Mouse (Mus musculus) limb, embryonic 12.5 days (tissue): ENCODE measurements around the gene Cd244a. TPM values are rescaled to one million over a fixed set of nuclear protein-coding genes. Genes with fewer than 3 reads are reported as not detected.

Source experiments
- ATAC-seq: fragments of 200-750 bp; cut with Nextera tagmentation; 2 replicates; pipeline ENCODE4 v1.8.0; 2017; ENCODE audit warnings: low read depth, moderate TSS enrichment; ENCODE audit not compliant: insufficient number of reproducible peaks, insufficient read depth, low FRiP score, low TSS enrichment
- H3K27ac ChIP-seq: fragments of 300-500 bp; sonication (generic); 2 replicates; pipeline ENCODE4 v1.5.1; 2016; ENCODE audit warnings: mild to moderate bottlenecking, moderate library complexity
- H3K27me3 ChIP-seq: fragments of 300-500 bp; sonication (generic); 2 replicates; pipeline ENCODE4 v1.6.1; 2016; ENCODE audit warnings: mild to moderate bottlenecking, moderate library complexity
- H3K36me3 ChIP-seq: fragments of 300-500 bp; sonication (generic); 2 replicates; pipeline ENCODE4 v1.6.1; 2016; ENCODE audit warnings: mild to moderate bottlenecking, moderate library complexity
- H3K4me1 ChIP-seq: fragments of 300-500 bp; sonication (generic); replicated peaks from 2 replicates; pipeline ENCODE4 v1.6.1; 2016
- H3K4me2 ChIP-seq: fragments of 300-500 bp; sonication (generic); 2 replicates; pipeline ENCODE4 v1.6.1; 2016; ENCODE audit warnings: mild to moderate bottlenecking, moderate library complexity
- H3K4me3 ChIP-seq: fragments of 300-500 bp; sonication (generic); replicated peaks from 2 replicates; pipeline ENCODE4 v1.5.1; 2016; ENCODE audit warnings: mild to moderate bottlenecking
- H3K9ac ChIP-seq: fragments of 300-500 bp; sonication (generic); replicated peaks from 2 replicates; pipeline ENCODE4 v1.6.1; 2016; ENCODE audit warnings: mild to moderate bottlenecking, moderate library complexity
- H3K9me3 ChIP-seq: fragments of 300-500 bp; sonication (generic); 2 replicates; pipeline ENCODE4 v1.6.1; 2016; ENCODE audit warnings: mild to moderate bottlenecking, moderate library complexity
- WGBS: fragments of 180-500 bp; shearing (Covaris S2); methylation state at CpG from one replicate; pipeline ENCODE4 v1.1.7; 2016; 5-methylcytosine and 5-hydroxymethylcytosine counted together
- polyA plus RNA-seq: library from polyadenylated mRNA; unstranded; fragments of >200 nt; fragmentation: Nextera tagmentation; extraction: Ambion mirVana; gene quantifications from 2 replicates; pipeline ENCODE4 v1.2.1, GENCODE M21; 2016

Gene Cd244a
- 0.10 TPM in 2 replicates for polyA plus RNA-seq

DNA sequence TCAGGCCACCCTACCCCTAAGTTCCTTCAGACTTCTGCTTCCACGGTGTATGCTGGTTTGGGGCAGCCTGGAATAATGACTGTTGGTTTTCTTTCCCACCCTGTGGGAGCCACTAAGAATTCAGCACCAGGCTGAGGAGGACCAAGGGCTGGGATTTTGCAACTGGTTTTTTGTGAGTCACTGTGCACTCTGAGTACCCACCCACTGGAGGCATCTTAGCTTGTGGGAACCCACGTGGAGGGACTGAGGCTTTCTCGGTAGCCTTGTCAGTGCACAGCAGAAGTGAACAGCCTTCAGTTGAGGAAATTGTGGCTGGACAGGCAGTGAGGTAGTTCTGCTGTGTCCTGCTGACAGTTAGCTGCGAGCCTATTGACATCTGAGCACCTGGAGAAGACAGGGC is at the start of gene Cd244a:
Gene Cd244a, plus strand, starts transcription at position 296 of the 400 bp plus-strand sequence.
- H3K9me3 ChIP-seq, result no peaks in the 10 kb centered on the region
- WGBS, result 85% methylated on average over 4 of the region's 4 CpGs
- no peaks in the 10 kb centered on the region for H3K4me1 ChIP-seq

DNA sequence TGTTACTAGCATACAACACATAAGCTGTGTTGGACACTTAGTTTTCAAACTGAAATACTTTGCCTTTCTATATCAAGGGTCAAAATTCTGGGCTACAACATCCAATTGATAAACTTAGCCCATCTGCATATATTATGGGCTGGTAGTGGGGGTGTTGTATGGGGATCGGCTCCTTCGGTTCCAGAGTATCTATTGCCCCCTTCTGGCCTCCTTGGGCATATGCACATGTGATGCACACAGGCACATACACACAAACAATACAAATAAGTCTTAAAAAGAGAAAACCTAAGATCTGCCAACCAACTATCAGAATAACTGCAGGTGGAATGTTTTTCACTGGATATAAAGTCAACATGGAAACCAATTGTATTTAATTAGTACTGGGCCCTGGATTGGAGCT is 45.8 kb upstream of the Cd244a start:
- H3K4me3 ChIP-seq, result no peak overlapping the region
- H3K9ac ChIP-seq, result no peak overlapping the region
- ATAC-seq, result no peak
- no peaks in the 10 kb centered on the region for H3K27me3 ChIP-seq
- no peak overlapping the region for H3K27ac ChIP-seq
- H3K36me3 ChIP-seq, result no peaks in the 10 kb centered on the region
- no peaks in the 10 kb centered on the region; the same call in 1 of the 2 replicates for H3K9me3 ChIP-seq
- WGBS, result 94% methylated on average over 2 of the region's 2 CpGs
- H3K4me1 ChIP-seq, result no peaks in the 10 kb centered on the region
- H3K4me2 ChIP-seq, result no peak overlapping the region

More for the DNA sequence above, at the start of gene Cd244a:
- ATAC-seq, result no peak
- no peak within 1 kb of the TSS for H3K9ac ChIP-seq
- H3K4me2 ChIP-seq, result no peak within 1 kb of the TSS
- H3K27ac ChIP-seq, result no peak within 1 kb of the TSS
- H3K27me3 ChIP-seq, result no peaks in the 10 kb centered on the region
- no peak within 1 kb of the TSS for H3K4me3 ChIP-seq
- H3K36me3 ChIP-seq, result no peaks in the 10 kb centered on the region

DNA sequence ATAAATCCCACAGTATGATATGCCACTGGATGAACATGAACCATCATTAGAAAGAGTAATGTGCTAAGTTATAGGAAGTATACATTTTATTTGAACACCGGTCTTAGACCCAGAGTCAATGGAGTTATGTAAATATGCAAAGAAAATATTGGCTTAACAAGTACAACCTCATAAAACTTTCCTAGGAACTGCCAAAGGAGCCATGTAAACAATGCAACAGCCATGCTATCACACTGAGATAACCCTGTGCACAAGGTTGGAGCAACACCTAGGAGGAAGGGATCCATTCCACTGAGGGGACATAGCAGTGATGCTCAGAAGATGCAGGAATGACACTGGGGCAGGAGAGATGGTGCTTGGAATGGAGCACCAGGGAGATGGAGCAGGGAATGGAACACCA is 45.2 kb upstream of the Cd244a start:
- Histone ChIP-seq H3K9ac (no peak overlapping the region), H3K27me3 (no peaks in the 10 kb centered on the region), H3K4me3 (no peak overlapping the region), H3K4me1 (no peaks in the 10 kb centered on the region), H3K9me3 (no peaks in the 10 kb centered on the region; the same call in 1 of the 2 replicates), H3K36me3 (no peaks in the 10 kb centered on the region), H3K27ac (no peak overlapping the region), H3K4me2 (no peak overlapping the region)
- WGBS, result 89% methylated on average over 1 of the region's 1 CpGs
- no peak for ATAC-seq

DNA sequence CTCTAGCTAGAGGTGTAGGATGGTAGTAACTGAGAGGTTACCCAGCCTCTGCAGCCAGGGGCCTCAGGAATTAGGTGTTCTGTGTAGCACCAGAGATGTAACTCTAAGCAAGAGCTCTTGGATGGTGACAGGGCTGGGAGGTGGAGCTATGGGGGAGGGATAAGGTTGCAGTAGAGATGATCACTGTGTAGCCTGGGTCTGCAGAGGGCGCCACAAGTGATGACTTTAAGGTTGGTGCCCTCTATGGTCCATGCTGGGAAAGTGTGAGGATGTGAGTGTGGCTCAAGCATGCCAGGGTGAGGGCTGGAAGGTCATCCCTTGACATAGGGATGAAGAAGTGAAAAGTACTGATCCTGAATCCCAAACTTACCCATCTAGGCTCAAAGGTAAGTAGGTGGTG is 44.0 kb upstream of the Cd244a start:
- 14% methylated on average over 1 of the region's 1 CpGs for WGBS
- no peak for ATAC-seq
- H3K36me3 ChIP-seq, result no peaks in the 10 kb centered on the region

DNA sequence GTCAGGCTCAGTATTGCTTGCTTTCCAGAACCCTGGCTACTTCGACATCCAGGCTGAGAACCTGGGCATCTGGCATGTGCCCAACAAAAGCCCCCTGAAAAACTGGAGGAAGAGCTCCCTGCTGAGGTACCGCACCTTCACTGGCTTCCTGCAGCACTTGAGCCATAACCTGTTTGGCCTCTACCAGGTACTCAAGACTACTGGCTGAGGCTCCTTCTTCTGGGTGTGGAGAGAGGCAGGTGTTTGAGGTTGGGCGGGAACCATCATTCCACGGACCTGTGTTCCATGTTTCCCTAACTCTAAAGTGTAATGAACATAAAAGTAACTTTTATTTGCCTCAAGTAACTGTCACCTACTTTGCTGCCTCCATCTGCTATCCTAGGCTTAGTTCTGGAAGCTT is 43.4 kb upstream of the Cd244a start:
- H3K9me3 ChIP-seq, result no peaks in the 10 kb centered on the region; the same call in 1 of the 2 replicates
- 85% methylated on average over 4 of the region's 4 CpGs for WGBS
- H3K36me3 ChIP-seq, result no peaks in the 10 kb centered on the region
- H3K4me2 ChIP-seq, result no peak overlapping the region
- no peaks in the 10 kb centered on the region for H3K27me3 ChIP-seq
- no peak for ATAC-seq
- H3K27ac ChIP-seq, result no peak overlapping the region
- H3K4me1 ChIP-seq, result no peaks in the 10 kb centered on the region
- no peak overlapping the region for H3K4me3 ChIP-seq
- no peak overlapping the region for H3K9ac ChIP-seq

More for the DNA sequence above, 44.0 kb upstream of the Cd244a start:
- no peak overlapping the region for H3K9ac ChIP-seq
- no peak overlapping the region for H3K27ac ChIP-seq
- H3K4me2 ChIP-seq, result no peak overlapping the region
- no peaks in the 10 kb centered on the region for H3K27me3 ChIP-seq
- no peak overlapping the region for H3K4me3 ChIP-seq
- no peaks in the 10 kb centered on the region; the same call in 1 of the 2 replicates for H3K9me3 ChIP-seq
- H3K4me1 ChIP-seq, result no peaks in the 10 kb centered on the region

DNA sequence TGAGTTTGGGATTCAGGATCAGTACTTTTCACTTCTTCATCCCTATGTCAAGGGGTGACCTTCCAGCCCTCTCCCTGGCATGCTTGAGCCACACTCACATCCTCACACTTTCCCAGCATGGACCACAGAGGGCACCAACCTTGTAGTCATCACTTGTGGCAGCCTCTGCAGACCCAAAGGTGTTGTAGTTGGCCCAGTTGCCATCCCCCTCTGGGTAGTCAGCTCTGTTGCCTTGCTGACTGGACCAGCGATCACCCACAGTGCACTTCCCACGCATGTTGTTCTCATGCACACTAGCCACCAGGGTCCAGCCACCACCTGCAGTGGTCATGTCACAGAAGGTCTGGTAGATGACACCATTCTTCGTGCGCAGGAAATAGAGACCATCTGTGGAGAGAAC is 27.6 kb upstream of the Cd244a start:
- Histone ChIP-seq H3K4me2 (no peak overlapping the region), H3K4me3 (no peak overlapping the region), H3K9ac (no peak overlapping the region), H3K9me3 (no peaks in the 10 kb centered on the region), H3K27me3 (no peaks in the 10 kb centered on the region), H3K27ac (no peak overlapping the region), H3K4me1 (no peaks in the 10 kb centered on the region), H3K36me3 (no peaks in the 10 kb centered on the region)
- ATAC-seq, result no peak
- WGBS, result 89% methylated on average over 4 of the region's 4 CpGs

DNA sequence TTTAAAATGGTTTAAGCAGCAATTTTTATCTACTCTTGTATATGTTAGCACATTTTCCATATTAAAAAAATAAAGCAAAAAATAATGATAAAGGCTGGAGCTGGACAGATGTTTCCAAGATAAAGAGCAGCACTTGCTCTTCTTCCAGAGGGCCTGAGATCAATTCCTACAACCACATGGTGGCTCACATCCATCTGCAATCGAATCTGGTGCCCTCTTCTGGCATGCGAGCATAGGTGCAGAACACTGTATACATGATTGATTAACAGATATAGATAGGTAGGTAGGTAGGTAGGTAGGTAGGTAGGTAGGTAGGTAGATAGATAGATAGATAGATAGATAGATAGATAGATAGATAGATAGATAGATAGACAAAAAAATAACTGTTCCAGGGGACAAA is 26.2 kb upstream of the Cd244a start:
- ATAC-seq, result no peak
- no peaks in the 10 kb centered on the region for H3K4me1 ChIP-seq
- no peak overlapping the region for H3K27ac ChIP-seq
- H3K4me2 ChIP-seq, result no peak overlapping the region
- H3K36me3 ChIP-seq, result no peaks in the 10 kb centered on the region
- no peak overlapping the region for H3K9ac ChIP-seq
- no peaks in the 10 kb centered on the region for H3K27me3 ChIP-seq
- H3K9me3 ChIP-seq, result no peaks in the 10 kb centered on the region
- WGBS, result 67% methylated on average over 2 of the region's 2 CpGs
- no peak overlapping the region for H3K4me3 ChIP-seq

DNA sequence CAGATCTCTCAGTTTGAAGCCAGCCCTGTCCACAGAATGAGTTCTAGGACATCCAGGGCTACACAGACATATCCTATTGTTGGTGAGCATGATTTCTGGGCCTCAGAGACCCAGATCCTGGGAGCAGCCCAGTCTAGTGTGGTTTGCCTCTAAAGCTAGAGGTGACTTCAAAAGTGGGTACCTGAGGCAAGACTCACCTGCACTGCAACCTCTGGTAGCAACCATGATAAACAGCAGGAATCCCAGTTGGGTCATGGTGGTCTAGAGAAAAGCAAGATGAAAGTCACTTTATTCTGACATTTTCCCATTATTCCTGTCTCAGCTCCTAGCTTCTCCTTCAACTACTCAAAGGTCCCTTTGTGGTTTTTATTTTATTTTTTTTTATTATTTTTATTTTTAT is 24.4 kb upstream of the Cd244a start:
- no peaks in the 10 kb centered on the region for H3K36me3 ChIP-seq
- ATAC-seq, result no peak

DNA sequence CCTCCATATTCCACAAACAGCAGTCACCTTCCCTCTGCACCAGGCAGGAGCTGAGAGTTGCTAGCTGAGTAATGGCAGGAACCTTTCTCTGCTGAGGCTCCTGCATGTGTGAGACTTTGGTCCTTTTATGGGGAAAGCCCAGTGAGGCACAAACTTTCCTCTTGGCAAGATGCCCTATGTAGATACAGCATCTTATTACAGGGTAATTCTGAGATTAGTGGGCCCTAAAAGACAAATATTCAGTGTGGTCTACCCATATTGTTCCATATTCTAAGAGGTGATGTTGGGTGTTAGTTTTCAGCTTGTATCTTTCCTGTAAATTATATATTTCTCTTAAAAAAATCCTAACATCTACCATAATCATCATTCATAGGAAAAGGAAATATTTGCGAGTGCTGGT is 23.8 kb upstream of the Cd244a start, which contains the start of gene Itln1:
Gene Itln1, minus strand, starts transcription at position 101 of the 400 bp plus-strand sequence.
- no peak within 1 kb of the TSS for H3K4me3 ChIP-seq
- H3K4me2 ChIP-seq, result no peak within 1 kb of the TSS
- WGBS, result 90% methylated on average over 1 of the region's 1 CpGs
- H3K4me1 ChIP-seq, result no peaks in the 10 kb centered on the region
- 0 out of 2 replicates have a peak, but pooled peaks cover 16% of the 10 kb centered on the region for H3K9me3 ChIP-seq
- no peaks in the 10 kb centered on the region for H3K36me3 ChIP-seq
- no peak for ATAC-seq
- no peaks in the 10 kb centered on the region for H3K27me3 ChIP-seq
- no peak within 1 kb of the TSS for H3K27ac ChIP-seq
- no peak within 1 kb of the TSS for H3K9ac ChIP-seq

More for the DNA sequence above, 24.4 kb upstream of the Cd244a start:
- Histone ChIP-seq H3K4me3 (no peak overlapping the region), H3K27me3 (no peaks in the 10 kb centered on the region), H3K27ac (no peak overlapping the region), H3K9me3 (0 out of 2 replicates have a peak, but pooled peaks cover 10% of the 10 kb centered on the region), H3K4me1 (no peaks in the 10 kb centered on the region), H3K9ac (no peak overlapping the region), H3K4me2 (no peak overlapping the region)

DNA sequence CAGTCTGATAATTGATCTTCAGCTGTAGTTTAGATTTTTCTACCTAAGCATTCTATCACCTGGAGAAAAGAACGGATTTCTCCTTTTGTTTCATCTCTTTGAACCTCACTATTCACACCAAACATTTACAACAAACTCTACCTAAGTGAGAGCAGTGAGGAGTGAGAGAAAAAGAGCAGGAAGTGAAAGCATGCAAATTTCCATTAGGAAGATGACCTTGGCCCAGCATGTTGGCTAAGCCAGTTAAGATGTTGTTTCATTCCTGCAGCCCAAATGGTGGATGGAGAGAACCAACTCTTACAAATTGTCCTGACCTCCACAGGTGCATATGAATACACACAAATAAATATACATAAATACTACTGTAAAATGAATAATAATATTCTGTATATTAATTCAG is 18.3 kb upstream of the Cd244a start:
- WGBS, result 83% methylated on average over 1 of the region's 1 CpGs
- H3K9me3 ChIP-seq, result 0 out of 2 replicates have a peak, but pooled peaks cover 16% of the 10 kb centered on the region

DNA sequence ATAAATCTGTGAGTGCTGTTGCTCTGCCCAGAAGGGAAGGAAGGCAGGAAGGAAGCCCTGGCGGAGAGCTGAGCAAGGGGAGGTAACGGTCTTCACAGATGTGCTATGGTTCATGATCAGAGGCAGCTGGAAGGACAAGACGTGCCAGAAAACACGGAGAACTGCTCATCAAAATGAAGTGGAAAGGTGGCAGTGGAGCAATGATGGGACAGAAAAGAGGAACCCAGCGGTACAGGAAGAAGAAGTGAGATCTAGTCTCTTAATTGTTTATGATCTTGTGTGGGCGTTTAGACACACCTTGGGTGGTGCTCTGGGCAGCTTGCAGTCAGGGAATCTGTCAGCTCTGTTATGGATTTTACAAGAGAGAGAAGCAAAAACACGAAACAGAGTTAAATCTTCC is 7.7 kb upstream of the Cd244a start:
- 76% methylated on average over 7 of the region's 7 CpGs for WGBS
- Histone ChIP-seq H3K9me3 (peaks cover 5% of the 10 kb centered on the region; the same call in 1 of the 2 replicates), H3K27ac (no peak overlapping the region), H3K9ac (no peak overlapping the region), H3K27me3 (no peaks in the 10 kb centered on the region), H3K4me1 (no peaks in the 10 kb centered on the region), H3K4me3 (no peak overlapping the region), H3K36me3 (no peaks in the 10 kb centered on the region), H3K4me2 (no peak overlapping the region)
- no peak for ATAC-seq

More for the DNA sequence above, 18.3 kb upstream of the Cd244a start:
- no peaks in the 10 kb centered on the region for H3K4me1 ChIP-seq
- no peak overlapping the region for H3K4me2 ChIP-seq
- no peak for ATAC-seq
- no peak overlapping the region for H3K9ac ChIP-seq
- H3K36me3 ChIP-seq, result no peaks in the 10 kb centered on the region
- no peaks in the 10 kb centered on the region for H3K27me3 ChIP-seq
- H3K27ac ChIP-seq, result no peak overlapping the region
- no peak overlapping the region for H3K4me3 ChIP-seq

DNA sequence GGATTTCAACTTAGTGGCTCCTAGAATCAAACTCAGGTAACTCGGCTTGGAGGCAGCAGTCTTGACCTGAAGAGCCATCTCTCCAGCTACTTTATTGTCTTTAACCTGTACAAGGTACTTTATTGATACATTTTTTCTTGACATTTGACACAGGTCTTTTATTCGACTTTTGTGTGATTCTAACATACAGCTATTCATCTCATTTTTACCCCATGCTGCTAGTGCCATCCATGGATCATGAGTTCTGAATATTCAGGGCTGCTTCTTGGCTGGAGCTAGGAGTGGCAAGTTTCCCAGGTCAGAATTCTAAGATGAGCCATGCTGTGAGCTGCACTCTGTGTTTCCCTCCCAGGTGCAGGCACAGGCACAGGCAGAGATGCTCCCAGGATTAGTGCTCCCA is 6.8 kb upstream of the Cd244a start:
- H3K36me3 ChIP-seq, result no peaks in the 10 kb centered on the region
- peaks cover 5% of the 10 kb centered on the region; the same call in 1 of the 2 replicates for H3K9me3 ChIP-seq
- no peak for ATAC-seq
- H3K4me3 ChIP-seq, result no peak overlapping the region
- 85% methylated on average over 2 of the region's 2 CpGs for WGBS
- no peak overlapping the region for H3K4me2 ChIP-seq
- H3K27me3 ChIP-seq, result no peaks in the 10 kb centered on the region
- no peak overlapping the region for H3K9ac ChIP-seq
- H3K4me1 ChIP-seq, result no peaks in the 10 kb centered on the region
- no peak overlapping the region for H3K27ac ChIP-seq
